Mouse (Mus musculus): ENCODE measurements at regions not wholly inside any gene's neighbourhood (a gene's known extent, or its start where the extent isn't known, plus 50 kb on each side); places are given as distances from the start of the nearest gene placed in this dataset.

- H3K4me1 ChIP-seq (ENCODE audit: control insufficient read depth, insufficient read depth, low read length): no peaks in the 10 kb centered on the region
- no peak overlapping the region for H3K4me3 ChIP-seq (replicated peaks; ENCODE audit: extremely low read depth, low read depth, low read length)
- WGBS: 77% methylated on average over 4 of the region's 4 CpGs
- DNase-seq: no peak
- TF ChIP-seq POLR2A (IDR thresholded peaks at IDR 0.05; ENCODE audit: borderline replicate concordance, extremely low read depth, low read depth, low read length): no peak
- TF ChIP-seq CTCF (IDR thresholded peaks at IDR 0.05; ENCODE audit: insufficient read depth, low read length): no peak
Observed at GRCm38 (mm10) chr6:6457726-6458125, 120.7 kb downstream of the Sem1 start.

- H3K4me1 ChIP-seq (ENCODE audit: control insufficient read depth, insufficient read depth, low read length): no peaks in the 10 kb centered on the region
- DNase-seq: no peak
- no peak for TF ChIP-seq CTCF (IDR thresholded peaks at IDR 0.05; ENCODE audit: insufficient read depth, low read length)
- no peak for TF ChIP-seq POLR2A (IDR thresholded peaks at IDR 0.05; ENCODE audit: borderline replicate concordance, extremely low read depth, low read depth, low read length)
Observed at GRCm38 (mm10) chr6:6457001-6457400, 121.5 kb downstream of the Sem1 start.

GRCm38 (mm10) chr6:6455566-6455965 lies 122.9 kb downstream of the Sem1 start:
- Histone ChIP-seq H3K4me1 (ENCODE audit: control insufficient read depth, insufficient read depth, low read length) (no peaks in the 10 kb centered on the region), H3K4me3 (replicated peaks; ENCODE audit: extremely low read depth, low read depth, low read length) (no peak overlapping the region)
- no peak for DNase-seq
- TF ChIP-seq CTCF (IDR thresholded peaks at IDR 0.05; ENCODE audit: insufficient read depth, low read length): no peak
- TF ChIP-seq POLR2A (IDR thresholded peaks at IDR 0.05; ENCODE audit: borderline replicate concordance, extremely low read depth, low read depth, low read length): no peak
- 81% methylated on average over 5 of the region's 5 CpGs for WGBS

More at GRCm38 (mm10) chr6:6457001-6457400, 121.5 kb downstream of the Sem1 start:
- no peak overlapping the region for H3K4me3 ChIP-seq (replicated peaks; ENCODE audit: extremely low read depth, low read depth, low read length)
- 63% methylated on average over 5 of the region's 5 CpGs for WGBS

- no peak for TF ChIP-seq CTCF (IDR thresholded peaks at IDR 0.05; ENCODE audit: insufficient read depth, low read length)
- TF ChIP-seq POLR2A (IDR thresholded peaks at IDR 0.05; ENCODE audit: borderline replicate concordance, extremely low read depth, low read depth, low read length): no peak
- H3K4me1 ChIP-seq (ENCODE audit: control insufficient read depth, insufficient read depth, low read length): no peaks in the 10 kb centered on the region
- DNase-seq: no peak
- 87% methylated on average over 2 of the region's 2 CpGs for WGBS
- no peak overlapping the region for H3K4me3 ChIP-seq (replicated peaks; ENCODE audit: extremely low read depth, low read depth, low read length)
Observed at GRCm38 (mm10) chr6:6454396-6454795, 124.1 kb downstream of the Sem1 start.

GRCm38 (mm10) chr6:6434855-6435254 lies 143.6 kb downstream of the Sem1 start:
- DNase-seq: no peak
- 29% methylated on average over 3 of the region's 3 CpGs for WGBS
- no peaks in the 10 kb centered on the region for H3K4me1 ChIP-seq (ENCODE audit: control insufficient read depth, insufficient read depth, low read length)
- no peak for TF ChIP-seq POLR2A (IDR thresholded peaks at IDR 0.05; ENCODE audit: borderline replicate concordance, extremely low read depth, low read depth, low read length)
- TF ChIP-seq CTCF (IDR thresholded peaks at IDR 0.05; ENCODE audit: insufficient read depth, low read length): no peak
- no peak overlapping the region for H3K4me3 ChIP-seq (replicated peaks; ENCODE audit: extremely low read depth, low read depth, low read length)

- Histone ChIP-seq H3K4me1 (ENCODE audit: control insufficient read depth, insufficient read depth, low read length) (no peaks in the 10 kb centered on the region), H3K4me3 (replicated peaks; ENCODE audit: extremely low read depth, low read depth, low read length) (no peak overlapping the region)
- DNase-seq: no peak
- WGBS: 66% methylated on average over 5 of the region's 5 CpGs
- no peak for TF ChIP-seq POLR2A (IDR thresholded peaks at IDR 0.05; ENCODE audit: borderline replicate concordance, extremely low read depth, low read depth, low read length)
- TF ChIP-seq CTCF (IDR thresholded peaks at IDR 0.05; ENCODE audit: insufficient read depth, low read length): no peak
Observed at GRCm38 (mm10) chr6:6434261-6434802, 144.1 kb downstream of the Sem1 start.

- no peak overlapping the region for H3K4me3 ChIP-seq (replicated peaks; ENCODE audit: extremely low read depth, low read depth, low read length)
- WGBS: 73% methylated on average over 6 of the region's 6 CpGs
- no peaks in the 10 kb centered on the region for H3K4me1 ChIP-seq (ENCODE audit: control insufficient read depth, insufficient read depth, low read length)
- TF ChIP-seq CTCF (IDR thresholded peaks at IDR 0.05; ENCODE audit: insufficient read depth, low read length) (no peak), POLR2A (IDR thresholded peaks at IDR 0.05; ENCODE audit: borderline replicate concordance, extremely low read depth, low read depth, low read length) (no peak)
- DNase-seq: no peak
Observed at GRCm38 (mm10) chr6:6433179-6433578, 145.3 kb downstream of the Sem1 start.

GRCm38 (mm10) chr6:6414654-6415610 lies 163.5 kb downstream of the Sem1 start:
- H3K4me3 ChIP-seq (replicated peaks; ENCODE audit: extremely low read depth, low read depth, low read length): no peak overlapping the region

GRCm38 (mm10) chr6:6397997-6398396 lies 180.5 kb downstream of the Sem1 start:
- 70% methylated on average over 3 of the region's 3 CpGs for WGBS
- no peak for TF ChIP-seq POLR2A (IDR thresholded peaks at IDR 0.05; ENCODE audit: borderline replicate concordance, extremely low read depth, low read depth, low read length)
- no peak for TF ChIP-seq CTCF (IDR thresholded peaks at IDR 0.05; ENCODE audit: insufficient read depth, low read length)

More at GRCm38 (mm10) chr6:6414654-6415610, 163.5 kb downstream of the Sem1 start:
- WGBS: 82% methylated on average over 9 of the region's 9 CpGs
- no peaks in the 10 kb centered on the region for H3K4me1 ChIP-seq (ENCODE audit: control insufficient read depth, insufficient read depth, low read length)
- no peak for DNase-seq
- no peak for TF ChIP-seq POLR2A (IDR thresholded peaks at IDR 0.05; ENCODE audit: borderline replicate concordance, extremely low read depth, low read depth, low read length)
- no peak for TF ChIP-seq CTCF (IDR thresholded peaks at IDR 0.05; ENCODE audit: insufficient read depth, low read length)

More at GRCm38 (mm10) chr6:6397997-6398396, 180.5 kb downstream of the Sem1 start:
- Histone ChIP-seq H3K4me3 (replicated peaks; ENCODE audit: extremely low read depth, low read depth, low read length) (no peak overlapping the region), H3K4me1 (ENCODE audit: control insufficient read depth, insufficient read depth, low read length) (no peaks in the 10 kb centered on the region)
- DNase-seq: no peak

Measured in lung, adult 2 months (tissue).